Mouse (Mus musculus) liver, postnatal 0 days (tissue): ENCODE measurements around the gene Naa80. TPM values are rescaled to one million over a fixed set of nuclear protein-coding genes. Genes with fewer than 3 reads are reported as not detected.

Experiments used
- ATAC-seq: fragments of 200-750 bp; cut with Nextera tagmentation; 2 replicates; pipeline ENCODE4 v1.8.0; 2017; ENCODE audit warnings: mild to moderate bottlenecking, moderate library complexity
- DNase-seq: peaks from one replicate; pipeline ENCODE4 v3.0.0-alpha.2; 2016
- H3K27ac ChIP-seq: fragments of 300-500 bp; sonication (generic); 2 replicates; pipeline ENCODE4 v1.5.1; 2014; ENCODE audit warnings: antibody characterized with exemption, moderate library complexity, mild to moderate bottlenecking, low read depth
- H3K27me3 ChIP-seq: fragments of 300-500 bp; sonication (generic); 2 replicates; pipeline ENCODE4 v1.6.1; 2014; ENCODE audit warnings: low read length, control low read depth, mixed read lengths; ENCODE audit not compliant: insufficient read depth
- H3K36me3 ChIP-seq: fragments of 300-500 bp; sonication (generic); replicated peaks from 2 replicates; pipeline ENCODE4 v1.6.1; 2014; ENCODE audit warnings: mild to moderate bottlenecking, control low read depth, low read length, moderate library complexity, mixed read lengths; ENCODE audit not compliant: insufficient read depth
- H3K4me1 ChIP-seq: fragments of 300-500 bp; sonication (generic); 2 replicates; pipeline ENCODE4 v1.6.1; 2014; ENCODE audit warnings: antibody characterized with exemption, mild to moderate bottlenecking, control low read depth; ENCODE audit not compliant: insufficient read depth
- H3K4me2 ChIP-seq: fragments of 300-500 bp; sonication (generic); 2 replicates; pipeline ENCODE4 v1.6.1; 2014; ENCODE audit warnings: low read depth, mild to moderate bottlenecking, low read length, moderate library complexity, mixed read lengths
- H3K4me3 ChIP-seq: fragments of 300-500 bp; sonication (generic); 2 replicates; pipeline ENCODE4 v1.5.1; 2014; ENCODE audit warnings: low read depth, low read length
- H3K9ac ChIP-seq: fragments of 300-500 bp; sonication (generic); replicated peaks from 2 replicates; pipeline ENCODE4 v1.6.1; 2014; ENCODE audit warnings: mild to moderate bottlenecking, moderate library complexity
- H3K9me3 ChIP-seq: fragments of 300-500 bp; sonication (generic); 2 replicates; pipeline ENCODE4 v1.6.1; 2016; ENCODE audit warnings: mild to moderate bottlenecking, control low read depth, low read length, mixed read lengths
- CTCF ChIP-seq: sonication (generic); IDR thresholded peaks from 2 replicates; pipeline ENCODE4 v1.5.1; 2016; ENCODE audit warnings: antibody characterized with exemption, low read depth
- EP300 ChIP-seq: IDR thresholded peaks from 2 replicates; pipeline ENCODE4 v1.6.1; 2016; ENCODE audit warnings: antibody characterized with exemption, low read depth, mild to moderate bottlenecking
- WGBS: fragments of 180-500 bp; shearing (Covaris S2); extraction: QIAGEN DNeasy Blood & Tissue Kit; methylation state at CpG from one replicate; pipeline ENCODE4 v1.1.7; 2014; ENCODE audit not compliant: insufficient replicate concordance; 5-methylcytosine and 5-hydroxymethylcytosine counted together
- polyA plus RNA-seq: library from polyadenylated mRNA; unstranded; fragments of >200 nt; fragmentation: Nextera tagmentation; extraction: Ambion mirVana; gene quantifications from 2 replicates; pipeline ENCODE4 v1.2.1, GENCODE M21; 2015

Naa80 gene
- 10.4 and 11.6 TPM in 2 replicates for polyA plus RNA-seq

- WGBS: 88% methylated on average over 3 of the region's 3 CpGs
- Histone ChIP-seq H3K4me1 (peaks cover 41% of the 10 kb centered on the region), H3K27ac (0 out of 2 replicates have a peak within 1 kb of the TSS, but pooled peaks have one; percentile 94), H3K36me3 (peaks cover 14% of the 10 kb centered on the region), H3K27me3 (no peaks in the 10 kb centered on the region), H3K9ac (peak within 1 kb of the TSS; percentile 71; the same call in 1 of the 2 replicates), H3K9me3 (no peaks in the 10 kb centered on the region), H3K4me2 (peak within 1 kb of the TSS; percentile 72), H3K4me3 (no peak within 1 kb of the TSS)
- DNase-seq (no peak), ATAC-seq (no peak)
- no peak for TF ChIP-seq EP300
- TF ChIP-seq CTCF: no peak
Observed at GRCm38 (mm10) chr9:107578587-107578986, at the start of gene Naa80. Naa80 (plus strand) TSS chr9:107578887.

- Histone ChIP-seq H3K9ac (peak within 1 kb of the TSS; percentile 91), H3K27me3 (0 out of 2 replicates have a peak, but pooled peaks cover 3% of the 10 kb centered on the region), H3K4me1 (peaks cover 27% of the 10 kb centered on the region), H3K4me2 (peak within 1 kb of the TSS; percentile 97), H3K36me3 (peaks cover 15% of the 10 kb centered on the region), H3K9me3 (no peaks in the 10 kb centered on the region), H3K4me3 (peak within 1 kb of the TSS; percentile 70), H3K27ac (peak within 1 kb of the TSS; percentile 79)
- under 1% methylated on average over 48 of the region's 48 CpGs for WGBS
- DNase-seq (peak; percentile 91), ATAC-seq (peak; percentile 97)
- TF ChIP-seq CTCF (peak; percentile 48; the same call in 1 of the 2 replicates), EP300 (no peak)
Observed at GRCm38 (mm10) chr9:107533791-107534407, 44.8 kb upstream of the Naa80 start, which contains the start of gene Tmem115. Tmem115 (plus strand) TSS chr9:107533945.

GRCm38 (mm10) chr9:107534408-107535202, 44.1 kb upstream of the Naa80 start:
- WGBS: 0% methylated on average over 40 of the region's 40 CpGs
- H3K4me2 ChIP-seq: peak overlapping the region; percentile 97
- H3K36me3 ChIP-seq: peaks cover 21% of the 10 kb centered on the region
- H3K4me1 ChIP-seq: peaks cover 27% of the 10 kb centered on the region
- ATAC-seq (peak; percentile 12; the same call in 1 of the 2 replicates), DNase-seq (peak; percentile 59)
- no peak for TF ChIP-seq EP300
- no peak for TF ChIP-seq CTCF
- H3K4me3 ChIP-seq: peak overlapping the region; percentile 70
- no peaks in the 10 kb centered on the region for H3K27me3 ChIP-seq
- H3K9me3 ChIP-seq: no peaks in the 10 kb centered on the region
- H3K9ac ChIP-seq: peak overlapping the region; percentile 91
- H3K27ac ChIP-seq: peak overlapping the region; percentile 79

- DNase-seq (no peak), ATAC-seq (no peak)
- peaks cover 45% of the 10 kb centered on the region for H3K4me1 ChIP-seq
- TF ChIP-seq CTCF: no peak
- no peak for TF ChIP-seq EP300
- H3K9ac ChIP-seq: no peak overlapping the region
- H3K9me3 ChIP-seq: no peaks in the 10 kb centered on the region
- H3K4me2 ChIP-seq: no peak overlapping the region
- no peak overlapping the region for H3K27ac ChIP-seq
- peaks cover 27% of the 10 kb centered on the region for H3K36me3 ChIP-seq
- no peak overlapping the region for H3K4me3 ChIP-seq
- WGBS: 91% methylated on average over 7 of the region's 7 CpGs
- no peaks in the 10 kb centered on the region for H3K27me3 ChIP-seq
Observed at GRCm38 (mm10) chr9:107538231-107538630, 40.5 kb upstream of the Naa80 start.

GRCm38 (mm10) chr9:107538711-107539110, 40.0 kb upstream of the Naa80 start:
- H3K9me3 ChIP-seq: no peaks in the 10 kb centered on the region
- no peak overlapping the region for H3K27ac ChIP-seq
- H3K36me3 ChIP-seq: peaks cover 27% of the 10 kb centered on the region
- H3K4me2 ChIP-seq: no peak overlapping the region
- no peak for DNase-seq
- TF ChIP-seq CTCF (no peak), EP300 (no peak)
- no peaks in the 10 kb centered on the region for H3K27me3 ChIP-seq
- peaks cover 41% of the 10 kb centered on the region for H3K4me1 ChIP-seq
- WGBS: 83% methylated on average over 3 of the region's 3 CpGs
- H3K4me3 ChIP-seq: no peak overlapping the region
- no peak overlapping the region for H3K9ac ChIP-seq
- no peak for ATAC-seq

GRCm38 (mm10) chr9:107539940-107540339, 38.7 kb upstream of the Naa80 start:
- Histone ChIP-seq H3K27me3 (no peaks in the 10 kb centered on the region), H3K4me3 (no peak overlapping the region), H3K9me3 (no peaks in the 10 kb centered on the region), H3K4me2 (no peak overlapping the region), H3K4me1 (peaks cover 38% of the 10 kb centered on the region), H3K9ac (no peak overlapping the region), H3K36me3 (peaks cover 27% of the 10 kb centered on the region), H3K27ac (no peak overlapping the region)
- ATAC-seq (no peak), DNase-seq (no peak)
- no peak for TF ChIP-seq CTCF
- no peak for TF ChIP-seq EP300
- WGBS: 92% methylated on average over 8 of the region's 8 CpGs
